28 mouse cellular contexts compared by ENCODE assay signal in genomic region chr12:87284268-87284667, GRCm38 (mm10). TPM values are rescaled to one million over a fixed set of nuclear protein-coding genes. Genes with fewer than 3 reads are reported as not detected.
"Had no signal": no experiment of that assay in that cellular context is flagged by ENCODE, and none has a peak within 500 bp of the region (broad histone marks: within the 10 kb centered on the region; RNA-seq: fewer than 3 reads in every experiment).

No protein-coding gene starts in this region.

- H3K4me2 ChIP-seq: heart, embryonic 11.5 days; heart, embryonic 13.5 days; heart, embryonic 15.5 days; hindbrain, embryonic 13.5 days; hindbrain, embryonic 15.5 days; kidney, embryonic 15.5 days; limb, embryonic 13.5 days; limb, embryonic 15.5 days had no signal

- H3K4me1 ChIP-seq: hindbrain, embryonic 13.5 days; hindbrain, embryonic 15.5 days; limb, embryonic 13.5 days; limb, embryonic 15.5 days had no signal

- H3K4me3 ChIP-seq: heart, adult 2 months; heart, embryonic 13.5 days; heart, embryonic 15.5 days; hindbrain, embryonic 13.5 days; hindbrain, embryonic 15.5 days; kidney, embryonic 15.5 days; layer of hippocampus, adult 2 months; left cerebral cortex, adult 2 months; limb, embryonic 13.5 days; limb, embryonic 15.5 days had no signal

- ATAC-seq: hindbrain, postnatal 0 days; intestine, embryonic 16.5 days had no signal

- DNase-seq: gastrocnemius, postnatal 14 days; gastrocnemius, postnatal 36 days; heart, adult 11 months; heart, adult 2 months; heart, postnatal 14 days; heart, postnatal 36 days; kidney, adult 11 months; kidney, adult 2 months; kidney, adult 9 months; kidney, postnatal 14 days; kidney, postnatal 36 days; left cerebral cortex, postnatal 4 days had no signal

- H3K9me3 ChIP-seq: heart, embryonic 15.5 days; hindbrain, embryonic 13.5 days; hindbrain, embryonic 15.5 days; kidney, embryonic 15.5 days; limb, embryonic 13.5 days; limb, embryonic 15.5 days had no signal

- H3K27me3 ChIP-seq: heart, embryonic 13.5 days; heart, embryonic 15.5 days; hindbrain, embryonic 13.5 days; hindbrain, embryonic 15.5 days; kidney, embryonic 15.5 days; limb, embryonic 13.5 days; limb, embryonic 15.5 days had no signal

- H3K27ac ChIP-seq: heart, adult 2 months; heart, embryonic 13.5 days; heart, embryonic 15.5 days; hindbrain, embryonic 13.5 days; hindbrain, embryonic 15.5 days; hindbrain, postnatal 0 days; kidney, embryonic 15.5 days; kidney, postnatal 0 days; layer of hippocampus, adult 2 months; left cerebral cortex, adult 2 months; limb, embryonic 13.5 days; limb, embryonic 15.5 days had no signal

- H3K9ac ChIP-seq: heart, embryonic 13.5 days; heart, embryonic 15.5 days; hindbrain, embryonic 13.5 days; hindbrain, embryonic 15.5 days; kidney, embryonic 15.5 days; limb, embryonic 13.5 days; limb, embryonic 15.5 days had no signal

- H3K36me3 ChIP-seq: heart, embryonic 13.5 days; heart, embryonic 15.5 days; hindbrain, embryonic 13.5 days; hindbrain, embryonic 15.5 days; kidney, embryonic 15.5 days; limb, embryonic 13.5 days; limb, embryonic 15.5 days had no signal

RNA-seq across cellular contexts. Expression of gene Ism2, which starts 15.2 kb away (rescaled TPM):
- total RNA-seq: gastrocnemius, adult 18-20 months; gastrocnemius, adult 8-10 months; gastrocnemius, postnatal 36 days; heart, adult 2 months; heart, postnatal 36 days had no signal

RNA-seq across cellular contexts. Expression of gene Noxred1, which starts 45.7 kb away (rescaled TPM):
- total RNA-seq: liver, adult 2 months had no signal
- polyA plus RNA-seq: kidney, postnatal 0 days had no signal
